Mouse (Mus musculus) frontal cortex, postnatal 10 days (tissue): ENCODE measurements around the gene Gtf2a1l.

Experiments used
- DNase-seq, 2 experiments: peaks; one replicate each; pipeline ENCODE4 v3.0.0; 2022; ENCODE audit warnings: low spot score in 2 of 2, mixed read lengths in 1 of 2

The Gtf2a1l gene

DNA sequence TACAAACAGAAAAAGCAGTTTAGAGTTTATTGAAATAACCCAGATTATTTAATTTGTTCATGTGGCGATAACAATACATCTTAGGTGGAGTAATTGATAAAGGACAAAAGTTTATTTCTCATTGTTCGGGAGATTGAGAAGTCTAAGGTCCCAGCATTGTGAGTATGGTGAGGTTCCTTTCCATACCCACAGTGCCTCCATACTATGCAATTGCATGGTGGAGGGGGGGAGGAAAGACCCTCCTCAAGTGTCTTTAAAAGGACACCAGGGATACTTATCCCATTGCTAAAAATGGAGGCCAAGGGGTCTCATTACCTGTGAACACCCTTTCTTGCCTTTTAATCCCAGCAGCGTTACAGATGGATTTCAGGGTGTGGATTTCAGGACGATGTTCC, 15.1 kb upstream of the Gtf2a1l start:
- no peak for DNase-seq

DNA sequence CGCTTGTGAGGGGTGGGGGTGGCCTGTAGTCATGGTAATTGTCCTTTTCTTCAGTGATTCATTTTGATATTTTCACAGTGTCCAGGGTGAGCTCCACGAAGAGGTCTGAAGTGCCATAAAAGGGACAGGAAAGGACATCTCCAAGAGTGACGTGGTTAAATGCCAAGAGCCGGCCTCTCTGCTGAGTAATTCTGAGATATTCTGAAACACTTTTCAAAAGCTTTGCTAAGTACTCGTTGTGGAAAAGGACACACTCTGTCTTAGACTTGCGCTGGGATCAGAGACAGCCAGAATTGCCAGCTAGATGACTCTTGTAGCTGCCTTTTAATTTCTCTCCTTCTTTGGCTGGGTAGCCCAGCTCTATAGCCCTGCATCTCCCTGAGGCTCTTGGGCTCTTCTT, 9.9 kb upstream of the Gtf2a1l start:
- no peak for DNase-seq

DNA sequence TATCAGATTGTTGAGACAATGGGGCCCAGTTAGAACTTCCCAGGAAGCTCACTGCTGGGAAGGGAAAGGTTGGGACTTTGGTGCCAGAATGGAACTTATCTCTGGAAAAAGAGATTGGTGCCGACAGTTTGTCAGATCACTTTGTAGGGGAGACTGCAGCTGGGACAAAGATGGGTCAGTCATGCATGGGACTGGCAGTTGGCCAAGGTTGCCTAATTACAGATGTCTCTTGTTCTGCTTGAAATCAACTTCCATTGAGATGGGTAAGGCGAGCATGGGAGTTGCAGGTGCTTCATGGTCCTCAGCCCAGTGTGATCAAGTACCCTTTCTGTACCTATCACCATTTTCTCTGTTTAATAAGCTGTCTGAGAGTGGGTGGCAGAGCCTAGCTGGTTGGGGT, 2.4 kb upstream of the Gtf2a1l start:
- DNase-seq, result no peak

DNA sequence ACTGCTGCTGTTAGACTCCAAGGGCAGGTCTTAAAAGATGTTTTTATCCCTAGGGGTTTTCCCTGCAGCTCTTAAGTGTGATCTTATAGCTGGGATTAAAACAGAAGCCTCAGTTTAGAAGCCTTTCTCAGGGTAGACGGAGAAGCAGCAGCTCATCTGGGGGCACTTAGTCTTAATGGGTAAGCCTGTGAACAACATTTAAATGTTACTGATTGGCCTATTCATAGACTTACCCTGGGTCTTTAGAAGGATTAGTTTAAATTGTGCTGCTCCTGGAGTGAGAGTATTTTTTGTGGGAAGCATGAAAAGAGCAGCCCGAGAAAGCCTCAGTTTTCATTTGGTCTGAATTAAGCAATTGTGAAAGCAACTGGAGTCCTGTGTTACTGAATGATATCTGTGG, 1.5 kb downstream of the Gtf2a1l start:
- DNase-seq, result no peak

DNA sequence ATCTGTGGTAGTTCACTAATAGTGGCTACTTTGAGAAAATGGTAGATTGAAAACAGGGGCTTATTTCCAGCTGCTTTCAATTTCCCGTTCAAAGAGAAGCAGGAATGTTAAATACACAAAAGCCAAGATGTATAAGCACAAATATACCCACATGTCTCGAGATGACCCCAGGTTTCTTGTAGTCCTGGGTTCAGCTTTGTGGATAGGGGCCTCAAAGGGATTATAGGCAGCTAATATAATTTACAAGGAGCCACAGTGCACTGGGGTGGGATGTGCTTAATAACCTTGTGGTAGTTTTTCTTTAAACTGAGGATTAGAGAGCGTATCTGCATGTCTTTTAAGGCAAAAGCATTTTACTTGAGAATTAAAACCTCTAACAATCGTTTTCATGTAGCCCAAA, 2.3 kb downstream of the Gtf2a1l start:
- DNase-seq, result no peak

DNA sequence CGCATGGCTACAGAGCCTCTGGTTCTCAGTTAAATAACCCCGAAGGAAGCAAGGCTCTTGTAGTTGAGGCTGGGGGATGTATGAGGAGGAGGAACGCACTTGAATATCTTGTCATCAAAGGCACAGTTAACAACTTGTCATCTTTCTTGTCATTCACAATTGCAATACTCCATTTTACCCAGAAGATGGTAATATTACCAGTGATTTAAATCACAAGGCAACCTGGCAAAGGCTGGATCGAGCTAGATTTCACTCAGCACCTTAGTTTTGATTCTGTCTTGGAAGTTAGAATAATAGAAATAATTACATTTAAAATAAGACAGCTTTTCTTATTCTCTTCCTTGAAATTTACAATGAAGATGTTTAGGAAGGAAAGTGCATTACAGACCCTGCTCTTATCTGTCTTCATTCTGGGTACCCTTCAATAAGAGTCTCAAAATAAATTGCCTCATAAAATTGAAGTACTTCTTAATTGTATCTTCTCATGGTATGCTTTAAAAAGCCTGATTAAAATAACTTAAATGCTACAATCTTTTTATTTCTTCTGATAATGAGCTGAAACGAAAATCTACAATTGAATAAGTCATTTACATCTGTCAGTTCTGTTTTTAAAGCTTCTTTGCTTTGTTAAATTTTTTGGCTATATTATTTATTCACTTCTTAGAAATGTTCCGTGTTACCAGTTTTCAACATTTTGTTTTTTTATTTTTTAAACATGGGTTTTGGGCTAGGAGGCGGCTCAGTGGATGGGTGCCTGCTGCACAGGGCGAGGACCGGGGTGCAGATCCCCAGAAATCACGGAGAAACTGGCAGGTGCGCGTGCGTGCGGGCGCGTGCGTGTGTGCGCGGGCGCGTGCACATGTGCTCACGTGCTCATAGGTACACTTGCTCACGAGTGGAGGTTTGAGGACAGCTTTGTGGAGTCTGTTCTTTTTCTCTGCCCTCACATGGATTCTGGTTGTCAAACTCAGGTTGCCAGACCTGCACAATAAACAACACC, 7.2 kb downstream of the Gtf2a1l start:
- no peak for DNase-seq

DNA sequence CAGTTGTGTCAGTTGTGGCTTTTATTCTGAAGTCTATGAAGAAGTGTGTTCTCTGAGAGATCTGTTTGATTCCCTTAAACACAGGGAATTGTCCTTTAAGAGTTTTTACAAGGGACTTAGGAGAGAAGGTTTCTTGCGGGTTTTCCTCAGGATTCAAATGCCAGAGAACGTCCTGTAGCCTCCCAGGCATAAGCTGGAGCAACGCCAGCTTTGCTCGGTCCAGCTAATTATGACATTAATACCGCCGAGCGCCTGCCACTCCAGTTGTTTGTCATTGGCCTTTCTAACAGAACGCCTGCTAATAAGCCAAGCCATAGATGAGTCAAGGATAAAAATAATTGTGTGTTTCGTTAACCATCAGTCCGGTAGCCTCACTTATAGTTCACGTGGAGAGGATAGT, 19.8 kb downstream of the Gtf2a1l start:
- no peak for DNase-seq

DNA sequence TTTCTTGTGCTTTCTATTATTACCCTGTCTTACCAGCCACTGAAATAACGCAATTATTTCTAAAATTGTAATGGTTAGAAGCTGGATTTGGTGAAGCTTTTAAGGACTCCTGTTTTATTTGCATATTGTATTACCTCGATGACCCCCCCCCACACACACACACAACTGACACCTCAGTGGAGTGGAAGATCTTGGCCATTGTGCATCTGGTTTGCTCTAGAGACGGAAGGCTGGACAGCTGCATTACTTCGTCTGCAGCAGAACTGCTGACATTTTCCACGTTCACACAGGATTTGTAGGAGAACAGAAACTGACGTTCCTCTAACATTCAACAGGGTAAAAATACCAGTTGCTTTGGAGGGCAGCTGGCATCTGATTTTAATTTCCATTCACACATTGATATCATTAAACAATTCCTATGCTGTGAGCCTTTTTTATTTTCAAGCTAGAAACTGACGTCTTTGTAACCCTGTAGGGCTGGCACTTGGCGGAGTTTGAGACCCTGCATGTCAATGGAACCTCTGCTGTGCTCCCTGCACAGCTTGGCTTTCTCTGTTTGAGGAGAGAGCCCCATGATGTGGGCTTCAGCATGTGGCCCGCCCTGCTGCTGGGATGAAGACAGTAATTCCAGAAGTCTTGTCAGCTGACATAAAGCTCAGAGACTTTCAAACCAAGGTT, 28.3 kb downstream of the Gtf2a1l start:
- no peak for DNase-seq

DNA sequence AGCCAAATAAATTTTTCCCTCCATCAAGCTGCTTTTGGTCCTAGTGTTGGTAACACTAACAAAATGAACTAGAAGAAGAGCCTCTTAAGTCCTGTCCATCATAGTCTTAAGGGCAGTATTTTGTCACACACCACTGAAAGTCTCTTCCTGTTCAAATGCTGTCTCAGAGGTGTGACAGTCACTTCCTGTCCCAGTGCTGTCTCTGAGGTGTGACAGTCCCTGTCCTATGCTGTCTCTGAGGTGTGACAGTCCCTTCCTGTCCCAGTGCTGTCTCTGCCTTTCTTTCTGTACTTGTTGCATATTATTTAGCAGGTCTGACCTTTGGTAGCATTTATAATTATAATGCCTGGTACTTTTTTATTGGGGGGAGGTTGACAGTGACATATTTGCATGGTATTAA, 32.4 kb downstream of the Gtf2a1l start:
- no peak for DNase-seq

DNA sequence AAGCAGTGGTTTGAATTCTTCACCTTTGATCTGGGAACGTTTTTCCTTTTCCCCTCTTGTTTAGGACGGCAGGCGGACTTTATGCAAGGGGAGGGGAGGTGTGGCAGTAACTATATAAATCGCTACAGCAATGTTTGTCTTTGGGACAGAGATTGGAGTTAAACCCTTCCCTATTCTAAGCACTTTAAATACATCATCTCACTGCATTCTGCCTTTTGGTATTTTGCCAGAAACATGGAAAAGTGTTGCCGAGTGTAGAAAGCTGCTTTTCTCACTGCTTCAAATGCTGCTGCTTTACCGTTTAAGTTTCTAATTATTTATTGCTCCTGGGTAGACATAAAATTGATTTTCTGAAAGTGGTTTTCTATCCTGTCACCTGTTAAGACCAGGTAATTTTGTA, 33.9 kb downstream of the Gtf2a1l start:
- no peak for DNase-seq

DNA sequence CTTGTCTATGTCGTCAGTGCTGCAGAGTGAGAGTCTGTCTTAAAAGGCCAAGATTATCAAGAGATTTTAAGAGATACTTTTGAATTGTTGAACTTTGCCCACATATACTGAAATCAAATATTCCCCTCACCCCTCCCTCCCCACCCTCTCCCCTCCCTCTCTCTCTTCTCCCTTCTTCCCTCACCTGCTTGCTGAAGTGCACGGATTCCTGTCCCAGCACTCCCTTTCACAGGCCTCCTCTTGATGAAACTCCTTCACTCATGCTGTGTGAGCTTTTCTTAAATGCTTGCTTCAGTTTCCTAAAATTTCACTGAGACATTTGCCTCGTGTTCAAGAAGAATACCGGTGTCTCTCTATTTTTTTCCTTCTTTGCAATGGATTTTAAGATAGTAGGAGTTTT, 34.7 kb downstream of the Gtf2a1l start:
- DNase-seq, result no peak

DNA sequence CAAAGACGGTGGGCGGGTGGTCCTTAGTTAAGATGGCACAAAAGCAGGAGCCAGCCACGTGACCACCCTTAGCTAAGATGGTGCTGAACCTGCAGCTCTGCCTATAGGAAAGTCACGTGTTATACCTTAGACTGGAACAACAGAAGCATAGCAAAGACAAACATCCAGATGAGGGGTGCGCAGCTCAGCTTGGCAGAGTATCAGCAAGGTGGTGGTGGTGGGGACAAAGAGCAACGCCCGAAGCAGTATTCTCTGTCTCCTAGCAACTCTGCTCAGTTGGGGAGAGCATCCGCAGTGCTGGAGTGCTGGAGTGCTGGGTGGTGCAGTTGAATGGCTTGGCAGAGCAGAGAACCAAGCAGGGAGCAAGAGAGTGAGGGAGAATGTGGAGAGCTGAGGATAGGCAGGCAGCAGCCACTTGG, 37.8 kb downstream of the Gtf2a1l start:
- DNase-seq, result no peak

DNA sequence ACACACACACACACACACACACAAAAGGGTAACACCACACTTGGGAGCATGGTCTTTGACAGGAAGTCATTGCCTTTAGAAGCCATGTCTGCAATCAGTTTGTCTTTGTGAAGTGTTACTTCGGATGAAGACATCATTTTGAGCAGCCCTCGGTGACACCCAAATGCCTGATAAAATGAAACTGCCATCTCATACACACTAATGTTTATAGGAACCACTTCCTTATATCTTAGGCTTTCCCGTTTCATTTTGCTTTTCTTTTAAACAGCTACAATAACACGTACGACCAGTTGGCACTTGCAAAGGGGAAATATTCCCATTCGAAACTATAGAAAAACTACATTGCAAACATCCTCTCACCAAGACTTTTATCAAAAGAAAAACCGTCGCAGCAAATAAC, 81.2 kb downstream of the Gtf2a1l start:
- no peak for DNase-seq

DNA sequence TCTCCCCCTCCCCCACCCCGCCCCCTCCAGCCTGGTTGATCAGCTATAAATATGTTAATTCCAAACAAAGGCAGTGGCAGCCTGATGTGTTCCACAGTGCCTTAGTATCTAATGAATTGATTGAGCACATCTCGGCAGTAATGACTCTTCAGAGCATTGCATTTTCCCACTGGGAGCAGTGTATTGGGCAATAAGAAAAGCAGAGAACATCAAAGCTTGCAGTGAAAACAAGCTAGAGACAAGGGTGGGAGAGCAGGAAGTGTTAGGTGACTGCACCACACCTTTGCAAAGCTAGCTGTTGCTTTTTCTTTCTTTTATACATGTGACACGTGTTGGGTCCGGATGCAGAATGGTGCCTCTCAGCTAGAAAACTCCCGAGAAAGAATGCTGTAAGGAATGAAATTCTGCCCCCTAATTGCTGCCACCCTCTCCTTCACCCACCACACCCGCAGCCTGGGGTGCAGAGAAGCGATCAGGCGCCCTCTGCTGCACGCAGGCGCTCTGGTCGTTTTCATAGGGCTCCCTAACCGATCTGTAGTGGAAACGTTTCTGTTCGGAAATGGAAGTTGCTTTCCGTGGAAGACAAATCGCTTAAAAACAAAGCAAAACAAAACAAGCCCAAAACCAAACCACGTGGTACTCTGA, 84.5 kb downstream of the Gtf2a1l start:
- no peak for DNase-seq

DNA sequence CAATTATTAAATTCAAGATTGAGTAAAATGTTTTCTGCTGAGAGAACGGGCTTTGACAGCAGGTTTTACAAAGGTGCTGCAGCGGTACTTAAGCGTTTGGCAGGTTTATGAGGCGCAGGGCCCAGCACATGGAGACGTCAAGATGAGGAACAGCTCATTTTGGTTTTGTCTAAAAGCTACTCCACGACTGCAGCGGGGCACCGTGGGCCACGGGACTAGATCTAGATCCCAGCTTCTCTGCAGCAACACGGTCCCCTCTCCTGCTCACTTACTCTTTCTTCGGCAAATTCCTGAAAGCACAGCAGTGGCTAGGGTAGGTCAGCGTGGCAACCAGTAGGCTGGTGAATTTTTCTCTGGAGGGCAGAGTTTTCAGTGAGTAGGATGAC, 85.0 kb downstream of the Gtf2a1l start:
- DNase-seq, result no peak

DNA sequence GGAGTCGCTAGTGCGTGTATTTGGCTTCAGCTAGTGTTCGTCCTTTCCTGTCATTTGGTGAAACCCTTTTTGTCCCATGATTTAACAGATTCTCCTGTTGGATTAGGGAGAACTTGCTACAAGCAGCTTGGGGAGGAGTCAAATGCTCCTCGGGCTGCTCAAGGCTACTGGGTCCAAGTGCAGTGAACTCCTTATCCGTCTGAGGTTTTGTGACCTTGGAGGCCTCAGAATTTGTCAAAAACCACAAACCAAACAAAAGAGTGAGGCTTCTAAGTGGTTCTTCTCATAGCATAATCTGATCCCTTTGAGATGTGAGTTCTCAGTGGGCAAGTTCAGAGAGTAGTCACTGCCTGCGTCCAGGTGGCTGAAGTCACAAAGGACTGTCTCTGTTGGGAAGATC, 87.3 kb downstream of the Gtf2a1l start:
- no peak for DNase-seq

DNA sequence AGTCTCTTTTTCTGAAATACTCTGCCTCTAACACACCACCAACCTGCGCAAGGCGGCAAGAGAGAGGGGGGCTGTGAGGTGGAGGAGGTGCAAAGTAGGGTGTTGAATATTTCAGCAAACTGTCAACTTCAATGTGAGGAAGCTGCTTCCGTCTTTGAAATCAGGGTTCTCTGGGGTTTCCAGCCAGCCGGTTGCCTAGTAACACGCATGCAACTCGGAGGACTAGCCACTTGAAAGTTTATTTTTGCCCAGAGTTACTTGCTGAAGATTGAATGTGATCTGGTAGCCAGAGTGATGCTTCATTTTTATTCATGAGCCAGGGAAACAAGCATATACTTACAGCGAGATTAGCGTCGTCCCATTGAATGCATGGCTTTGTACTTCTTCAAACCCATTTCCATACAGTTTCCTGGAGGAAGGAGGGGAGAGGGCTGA, 89.6 kb downstream of the Gtf2a1l start:
- peak; percentile 58 to 71 for DNase-seq

DNA sequence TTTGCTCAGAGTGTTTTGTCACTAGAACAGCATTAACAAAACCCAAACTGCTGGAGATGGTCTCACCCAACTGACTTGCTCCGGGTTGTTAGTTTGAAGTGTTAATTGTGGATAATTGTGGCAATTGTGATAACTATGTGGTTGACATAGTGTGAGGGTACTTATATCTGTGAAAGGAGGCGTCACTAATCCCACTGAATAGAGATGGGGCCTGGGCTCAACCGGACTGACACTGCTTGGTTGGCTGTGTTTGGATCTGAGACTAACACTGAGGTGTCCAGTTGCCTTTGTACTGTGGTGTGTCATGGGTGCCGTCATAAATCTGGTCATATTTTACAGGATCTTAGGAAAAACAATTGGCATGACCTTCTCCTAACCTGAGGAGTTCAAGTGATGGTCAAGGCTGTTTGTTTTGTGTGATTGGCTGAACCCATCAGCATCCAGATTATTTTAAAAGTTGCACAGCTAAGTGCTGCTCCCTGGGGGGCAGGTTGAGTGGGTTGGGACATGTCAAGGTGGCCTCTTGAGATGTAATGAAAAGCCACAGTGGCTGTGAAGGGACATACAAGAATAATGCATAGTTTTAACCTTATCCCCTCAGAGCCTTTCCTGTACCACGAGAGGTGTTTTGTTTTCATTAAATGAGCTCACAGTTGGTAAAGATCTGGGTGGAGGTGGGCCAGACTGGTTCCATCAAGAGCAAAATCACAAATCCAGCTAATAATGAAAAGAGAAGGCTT, 95.1 kb downstream of the Gtf2a1l start:
- DNase-seq, result no peak

DNA sequence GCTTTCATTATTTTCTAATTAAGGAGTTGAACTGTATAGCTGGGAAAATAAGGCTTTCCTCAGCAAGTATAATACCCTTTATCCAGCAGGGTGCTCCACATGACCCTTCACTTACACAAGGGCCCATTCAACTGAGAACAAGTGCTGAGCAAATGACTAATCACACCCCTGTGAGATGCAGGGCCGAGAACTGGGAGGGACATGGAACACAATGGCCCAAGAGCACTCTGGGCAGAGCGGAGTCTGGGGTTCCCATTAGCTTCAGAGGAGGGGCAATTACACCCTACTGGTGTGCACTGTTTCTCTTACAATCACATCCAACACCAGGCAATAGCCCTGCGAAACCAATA, 95.7 kb downstream of the Gtf2a1l start:
- DNase-seq, result no peak
